Mouse (Mus musculus): ENCODE data around the gene Slc25a3. TPM values are rescaled to one million over a fixed set of nuclear protein-coding genes. Genes with fewer than 3 reads are reported as not detected.

Slc25a3 gene
- total and polyA plus RNA-seq, 3 experiments: 368 to 868 (median 497) TPM

- no peak for TF ChIP-seq MXI1 (IDR thresholded peaks at IDR 0.05; ENCODE audit: low read depth, low read length)
- TF ChIP-seq JUND (IDR thresholded peaks at IDR 0.05; ENCODE audit: low read depth, low read length): no peak
Observed at GRCm38 (mm10) chr10:91142654-91143191, 18.9 kb upstream of the Slc25a3 start (continued).

- Histone ChIP-seq H3K36me3 (ENCODE audit: control insufficient read depth in 1 of 2, insufficient read depth in 2 of 2, low read length in 2 of 2) (peaks cover 4 to 8% of the 10 kb centered on the region in 2 experiments; a peak in 2 of 4 replicates), H3K4me3 (ENCODE audit: control insufficient read depth in 1 of 2, insufficient read depth in 1 of 2, low read depth in 2 of 2, low read length in 2 of 2) (no peak overlapping the region), H3K27me3 (ENCODE audit: control insufficient read depth in 1 of 2, insufficient read depth in 2 of 2, low read length in 2 of 2) (no peaks in the 10 kb centered on the region), H3K9ac (ENCODE audit: control insufficient read depth, low read depth, low read length, poor library complexity, severe bottlenecking) (peak overlapping the region; percentile 15), H3K79me2 (ENCODE audit: control insufficient read depth, insufficient read depth, low read length, poor library complexity) (no peaks in the 10 kb centered on the region; the same call in 1 of the 2 replicates), H3K27ac (ENCODE audit: control insufficient read depth, low read depth, low read length) (no peak overlapping the region), H3K9me3 (replicated peaks; ENCODE audit: insufficient read depth, low read length) (no peaks in the 10 kb centered on the region), H3K4me1 (ENCODE audit: control insufficient read depth in 1 of 2, insufficient read depth in 2 of 2, low read length in 2 of 2) (peaks cover 0 to 11% of the 10 kb centered on the region in 2 experiments; a peak in 1 of 4 replicates)
- TF ChIP-seq GABPA (IDR thresholded peaks at IDR 0.05; ENCODE audit: low read depth, low read length): no peak
- 0 out of 2 replicates have a peak, but pooled peaks have one; percentile 27 for TF ChIP-seq ZNF384 (IDR thresholded peaks at IDR 0.05; ENCODE audit: low read depth, low read length)
- TF ChIP-seq ZC3H11A (IDR thresholded peaks at IDR 0.05; ENCODE audit: low read depth, low read length): peak; percentile 85
- TF ChIP-seq RAD21 (IDR thresholded peaks at IDR 0.05; ENCODE audit: low read depth, low read length): peak; percentile 96
- peak; percentile 72 for TF ChIP-seq SIN3A (IDR thresholded peaks at IDR 0.05; ENCODE audit: low read length)
- TF ChIP-seq HCFC1 (IDR thresholded peaks at IDR 0.05; ENCODE audit: low read depth, low read length): 0 out of 2 replicates have a peak, but pooled peaks have one; percentile 27
- no peak for TF ChIP-seq POLR2A (IDR thresholded peaks at IDR 0.05; ENCODE audit: control insufficient read depth in 1 of 2, insufficient read depth in 1 of 2, low read depth in 1 of 2, low read length in 2 of 2, poor library complexity in 1 of 2)
- peak; percentile 81 for TF ChIP-seq SMC3 (IDR thresholded peaks at IDR 0.05; ENCODE audit: low read depth, low read length)
- TF ChIP-seq CTCF (IDR thresholded peaks at IDR 0.05 in 2 of 3, conservative IDR thresholded peaks at IDR 0.05 in 1 of 3; ENCODE audit: control insufficient read depth in 1 of 3, insufficient read depth in 1 of 3, low read depth in 2 of 3, low read length in 3 of 3, poor library complexity in 1 of 3, severe bottlenecking in 1 of 3): peak; percentile 14 to 92 (median 74); a peak in 4 of 6 replicates
- TF ChIP-seq CHD2 (IDR thresholded peaks at IDR 0.05; ENCODE audit: low read length): no peak
- peak; percentile 88 for DNase-seq (ENCODE audit: low read depth, low spot score)
Observed at GRCm38 (mm10) chr10:91141564-91141963, 17.7 kb upstream of the Slc25a3 start.

GRCm38 (mm10) chr10:91139148-91139766 lies 15.4 kb upstream of the Slc25a3 start:
- Histone ChIP-seq H3K4me3 (ENCODE audit: control insufficient read depth in 1 of 2, insufficient read depth in 1 of 2, low read depth in 2 of 2, low read length in 2 of 2) (peak overlapping the region; percentile 40 to 44), H3K9me3 (replicated peaks; ENCODE audit: insufficient read depth, low read length) (no peaks in the 10 kb centered on the region), H3K9ac (ENCODE audit: control insufficient read depth, low read depth, low read length, poor library complexity, severe bottlenecking) (peak overlapping the region; percentile 50), H3K79me2 (ENCODE audit: control insufficient read depth, insufficient read depth, low read length, poor library complexity) (no peaks in the 10 kb centered on the region; the same call in 1 of the 2 replicates), H3K4me1 (ENCODE audit: control insufficient read depth in 1 of 2, insufficient read depth in 2 of 2, low read length in 2 of 2) (peaks cover 0 to 11% of the 10 kb centered on the region in 2 experiments; a peak in 1 of 4 replicates), H3K27me3 (ENCODE audit: control insufficient read depth in 1 of 2, insufficient read depth in 2 of 2, low read length in 2 of 2) (no peaks in the 10 kb centered on the region), H3K36me3 (ENCODE audit: control insufficient read depth in 1 of 2, insufficient read depth in 2 of 2, low read length in 2 of 2) (peaks cover 0 to 4% of the 10 kb centered on the region in 2 experiments; a peak in 1 of 4 replicates), H3K27ac (ENCODE audit: control insufficient read depth, low read depth, low read length) (peak overlapping the region; percentile 78)
- DNase-seq (ENCODE audit: low read depth, low spot score): peak; percentile 77
- TF ChIP-seq ZC3H11A (IDR thresholded peaks at IDR 0.05; ENCODE audit: low read depth, low read length) (no peak), USF2 (IDR thresholded peaks at IDR 0.05; ENCODE audit: borderline replicate concordance in 1 of 2, insufficient read depth in 1 of 2, low read depth in 1 of 2, low read length in 2 of 2) (no peak), NRF1 (IDR thresholded peaks at IDR 0.05; ENCODE audit: insufficient read depth, low read depth, low read length, poor library complexity, severe bottlenecking) (peak; percentile 54; the same call in 1 of the 2 replicates), POLR2AphosphoS2 (IDR thresholded peaks at IDR 0.05; ENCODE audit: low read length) (no peak), CHD2 (IDR thresholded peaks at IDR 0.05; ENCODE audit: low read length) (no peak), SMC3 (IDR thresholded peaks at IDR 0.05; ENCODE audit: low read depth, low read length) (no peak), MAX (IDR thresholded peaks at IDR 0.05; ENCODE audit: low read length) (peak; percentile 63), SIN3A (IDR thresholded peaks at IDR 0.05; ENCODE audit: low read length) (peak; percentile 75), RCOR1 (IDR thresholded peaks at IDR 0.05; ENCODE audit: low read depth, low read length) (peak; percentile 47; the same call in 1 of the 2 replicates), MYC (IDR thresholded peaks at IDR 0.05; ENCODE audit: low read depth, low read length) (peak; percentile 78), POLR2A (IDR thresholded peaks at IDR 0.05; ENCODE audit: control insufficient read depth in 1 of 2, insufficient read depth in 1 of 2, low read depth in 1 of 2, low read length in 2 of 2, poor library complexity in 1 of 2) (no peak), ELF1 (IDR thresholded peaks at IDR 0.05; ENCODE audit: low read depth, low read length) (no peak), KAT2A (conservative IDR thresholded peaks at IDR 0.05; ENCODE audit: low read depth, low read length) (no peak), MYB (IDR thresholded peaks at IDR 0.05; ENCODE audit: low read depth, low read length) (no peak), USF1 (IDR thresholded peaks at IDR 0.05; ENCODE audit: low read depth, low read length) (peak; percentile 83), BHLHE40 (IDR thresholded peaks at IDR 0.05; ENCODE audit: borderline replicate concordance, low read depth, low read length) (peak; percentile 76; the same call in 1 of the 2 replicates), POLR2AphosphoS5 (IDR thresholded peaks at IDR 0.05; ENCODE audit: borderline replicate concordance, low read depth, low read length) (no peak), CTCF (IDR thresholded peaks at IDR 0.05 in 2 of 3, conservative IDR thresholded peaks at IDR 0.05 in 1 of 3; ENCODE audit: control insufficient read depth in 1 of 3, insufficient read depth in 1 of 3, low read depth in 2 of 3, low read length in 3 of 3, poor library complexity in 1 of 3, severe bottlenecking in 1 of 3) (no peak), MEF2A (IDR thresholded peaks at IDR 0.05; ENCODE audit: extremely low read depth, insufficient replicate concordance, low read depth, low read length, poor library complexity, severe bottlenecking) (peak; percentile 90; the same call in 1 of the 2 replicates), GABPA (IDR thresholded peaks at IDR 0.05; ENCODE audit: low read depth, low read length) (no peak)

All from MEL (cell line).